Mouse (Mus musculus): ENCODE data around the gene Vcl.

- TF ChIP-seq CTCF (IDR thresholded peaks at IDR 0.05; ENCODE audit: borderline replicate concordance, insufficient read depth, low read depth, low read length) (no peak), POLR2A (IDR thresholded peaks at IDR 0.05; ENCODE audit: borderline replicate concordance, insufficient read depth, low read length) (peak; percentile 98)
Measured at GRCm38 (mm10) chr14:20928848-20929745, at the start of gene Vcl.

Data from cerebellum, adult 2 months (tissue).